Mouse (Mus musculus) liver, postnatal 0 days (tissue): ENCODE data around the gene Clnk. TPM values are rescaled to one million over a fixed set of nuclear protein-coding genes. Genes with fewer than 3 reads are reported as not detected.

Experiments
- ATAC-seq: fragments of 200-750 bp; cut with Nextera tagmentation; 2 replicates; pipeline ENCODE4 v1.8.0; 2017; ENCODE audit warnings: mild to moderate bottlenecking, moderate library complexity
- DNase-seq: peaks from one replicate; pipeline ENCODE4 v3.0.0-alpha.2; 2016
- H3K27ac ChIP-seq: fragments of 300-500 bp; sonication (generic); 2 replicates; pipeline ENCODE4 v1.5.1; 2014; ENCODE audit warnings: antibody characterized with exemption, moderate library complexity, mild to moderate bottlenecking, low read depth
- H3K27me3 ChIP-seq: fragments of 300-500 bp; sonication (generic); 2 replicates; pipeline ENCODE4 v1.6.1; 2014; ENCODE audit warnings: low read length, control low read depth, mixed read lengths; ENCODE audit not compliant: insufficient read depth
- H3K36me3 ChIP-seq: fragments of 300-500 bp; sonication (generic); replicated peaks from 2 replicates; pipeline ENCODE4 v1.6.1; 2014; ENCODE audit warnings: mild to moderate bottlenecking, control low read depth, low read length, moderate library complexity, mixed read lengths; ENCODE audit not compliant: insufficient read depth
- H3K4me1 ChIP-seq: fragments of 300-500 bp; sonication (generic); 2 replicates; pipeline ENCODE4 v1.6.1; 2014; ENCODE audit warnings: antibody characterized with exemption, mild to moderate bottlenecking, control low read depth; ENCODE audit not compliant: insufficient read depth
- H3K4me2 ChIP-seq: fragments of 300-500 bp; sonication (generic); 2 replicates; pipeline ENCODE4 v1.6.1; 2014; ENCODE audit warnings: low read depth, mild to moderate bottlenecking, low read length, moderate library complexity, mixed read lengths
- H3K4me3 ChIP-seq: fragments of 300-500 bp; sonication (generic); 2 replicates; pipeline ENCODE4 v1.5.1; 2014; ENCODE audit warnings: low read depth, low read length
- H3K9ac ChIP-seq: fragments of 300-500 bp; sonication (generic); replicated peaks from 2 replicates; pipeline ENCODE4 v1.6.1; 2014; ENCODE audit warnings: mild to moderate bottlenecking, moderate library complexity
- H3K9me3 ChIP-seq: fragments of 300-500 bp; sonication (generic); 2 replicates; pipeline ENCODE4 v1.6.1; 2016; ENCODE audit warnings: mild to moderate bottlenecking, control low read depth, low read length, mixed read lengths
- CTCF ChIP-seq: sonication (generic); IDR thresholded peaks from 2 replicates; pipeline ENCODE4 v1.5.1; 2016; ENCODE audit warnings: antibody characterized with exemption, low read depth
- EP300 ChIP-seq: IDR thresholded peaks from 2 replicates; pipeline ENCODE4 v1.6.1; 2016; ENCODE audit warnings: antibody characterized with exemption, low read depth, mild to moderate bottlenecking
- WGBS: fragments of 180-500 bp; shearing (Covaris S2); extraction: QIAGEN DNeasy Blood & Tissue Kit; methylation state at CpG from one replicate; pipeline ENCODE4 v1.1.7; 2014; ENCODE audit not compliant: insufficient replicate concordance; 5-methylcytosine and 5-hydroxymethylcytosine counted together
- polyA plus RNA-seq: library from polyadenylated mRNA; unstranded; fragments of >200 nt; fragmentation: Nextera tagmentation; extraction: Ambion mirVana; gene quantifications from 2 replicates; pipeline ENCODE4 v1.2.1, GENCODE M21; 2015

The Clnk gene
- polyA plus RNA-seq, 1 experiment from 2014 or later, result 0.12 TPM

DNA sequence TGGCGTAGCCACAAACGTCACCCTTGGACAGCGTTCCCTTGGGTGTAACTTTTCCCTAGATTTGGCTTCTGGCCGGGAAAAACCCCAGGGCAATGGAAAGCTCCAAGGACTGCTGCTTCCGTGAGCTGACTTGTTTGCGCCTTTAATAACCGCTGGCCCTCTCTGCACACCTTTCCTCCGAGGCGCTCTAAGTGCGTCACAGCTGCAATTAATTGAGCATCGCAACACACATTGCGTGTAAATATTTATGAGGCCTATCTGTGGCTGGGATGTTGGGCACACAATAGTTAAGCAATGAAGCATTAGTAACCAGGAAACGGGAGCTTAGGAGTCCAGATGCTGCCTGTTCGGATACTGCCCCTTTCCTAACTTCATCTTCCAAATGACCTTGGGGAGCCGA, 90.5 kb downstream of the Clnk start:
- Histone ChIP-seq H3K4me3 (no peak overlapping the region), H3K4me2 (no peak overlapping the region), H3K9ac (no peak overlapping the region), H3K27me3 (no peaks in the 10 kb centered on the region), H3K27ac (no peak overlapping the region), H3K4me1 (no peaks in the 10 kb centered on the region), H3K36me3 (no peaks in the 10 kb centered on the region), H3K9me3 (no peaks in the 10 kb centered on the region)
- 85% methylated on average over 15 of the region's 15 CpGs for WGBS
- DNase-seq (no peak), ATAC-seq (no peak)
- no peak for TF ChIP-seq CTCF
- TF ChIP-seq EP300, result no peak

- Histone ChIP-seq H3K9ac (no peak overlapping the region), H3K4me2 (no peak overlapping the region), H3K4me3 (no peak overlapping the region), H3K9me3 (no peaks in the 10 kb centered on the region), H3K27ac (no peak overlapping the region), H3K36me3 (no peaks in the 10 kb centered on the region), H3K4me1 (no peaks in the 10 kb centered on the region), H3K27me3 (no peaks in the 10 kb centered on the region)
- no peak for DNase-seq
- 73% methylated on average over 8 of the region's 8 CpGs for WGBS
- ATAC-seq, result no peak
- no peak for TF ChIP-seq EP300
- TF ChIP-seq CTCF, result no peak
Observed at GRCm38 (mm10) chr5:38785686-38786085, 90.9 kb downstream of the Clnk start.

DNA sequence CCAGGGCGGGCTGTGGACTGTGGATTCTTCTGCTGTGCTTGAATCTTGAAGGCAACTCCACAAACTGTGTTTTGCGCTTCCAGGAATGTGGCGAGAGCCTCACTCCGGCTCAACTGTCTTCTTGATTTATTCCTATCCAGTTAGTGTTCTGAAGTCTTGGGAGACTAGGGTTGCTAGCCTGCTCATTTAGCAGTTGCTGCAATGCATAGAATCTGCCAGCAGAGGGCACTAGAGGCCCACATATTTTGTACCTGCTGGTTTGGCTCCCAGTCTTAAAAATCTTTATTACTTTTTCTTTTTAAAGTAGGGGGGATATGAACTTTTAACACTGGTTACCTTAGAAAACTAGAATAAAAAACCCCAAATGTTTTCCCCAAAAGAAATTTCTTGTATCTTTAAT, 94.8 kb downstream of the Clnk start:
- Histone ChIP-seq H3K4me1 (no peaks in the 10 kb centered on the region), H3K36me3 (no peaks in the 10 kb centered on the region), H3K9me3 (no peaks in the 10 kb centered on the region), H3K4me3 (no peak overlapping the region), H3K27me3 (no peaks in the 10 kb centered on the region), H3K9ac (no peak overlapping the region), H3K4me2 (no peak overlapping the region), H3K27ac (no peak overlapping the region)
- 23% methylated on average over 4 of the region's 4 CpGs for WGBS
- ATAC-seq (no peak), DNase-seq (peak; percentile 68)
- TF ChIP-seq CTCF, result peak; percentile 77
- TF ChIP-seq EP300, result no peak

DNA sequence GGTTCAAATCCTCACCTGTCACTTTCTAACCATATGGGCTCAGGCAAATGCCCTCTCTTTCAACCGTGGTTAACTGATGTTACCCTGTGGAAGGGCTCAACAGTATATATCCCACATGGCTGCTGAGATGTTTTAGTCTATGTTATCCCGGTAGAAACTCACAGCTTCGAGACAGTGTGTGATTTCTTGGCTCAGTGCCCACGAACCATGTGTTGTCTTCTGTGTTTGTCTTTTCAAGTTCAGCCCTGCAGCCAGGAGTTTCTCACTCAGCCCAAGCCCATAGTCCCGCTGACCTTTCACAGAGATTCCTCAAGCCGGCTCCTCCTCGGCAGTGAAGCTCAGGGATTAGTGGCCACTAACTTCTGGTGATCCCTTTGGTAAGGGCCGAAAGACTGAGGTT, 96.0 kb downstream of the Clnk start:
- DNase-seq (no peak), ATAC-seq (no peak)
- Histone ChIP-seq H3K27ac (no peak overlapping the region), H3K27me3 (no peaks in the 10 kb centered on the region), H3K4me1 (no peaks in the 10 kb centered on the region), H3K9ac (no peak overlapping the region), H3K9me3 (no peaks in the 10 kb centered on the region), H3K36me3 (no peaks in the 10 kb centered on the region), H3K4me2 (no peak overlapping the region), H3K4me3 (no peak overlapping the region)
- TF ChIP-seq CTCF, result no peak
- TF ChIP-seq EP300, result no peak
- 59% methylated on average over 8 of the region's 8 CpGs for WGBS

GRCm38 (mm10) chr5:38780045-38780444, 96.6 kb downstream of the Clnk start:
- no peaks in the 10 kb centered on the region for H3K4me1 ChIP-seq
- ATAC-seq, result no peak

GRCm38 (mm10) chr5:38775500-38775899, 101.1 kb downstream of the Clnk start:
- no peak overlapping the region for H3K4me2 ChIP-seq
- no peak overlapping the region for H3K4me3 ChIP-seq
- no peaks in the 10 kb centered on the region for H3K4me1 ChIP-seq
- H3K36me3 ChIP-seq, result no peaks in the 10 kb centered on the region
- WGBS, result 67% methylated on average over 10 of the region's 10 CpGs
- no peak overlapping the region for H3K27ac ChIP-seq
- no peak for DNase-seq
- no peak for TF ChIP-seq CTCF
- no peak for TF ChIP-seq EP300
- ATAC-seq, result no peak
- no peak overlapping the region for H3K9ac ChIP-seq
- no peaks in the 10 kb centered on the region for H3K9me3 ChIP-seq
- no peaks in the 10 kb centered on the region for H3K27me3 ChIP-seq

More at GRCm38 (mm10) chr5:38780045-38780444, 96.6 kb downstream of the Clnk start:
- no peak overlapping the region for H3K4me2 ChIP-seq
- WGBS, result 68% methylated on average over 3 of the region's 3 CpGs
- no peak for TF ChIP-seq CTCF
- no peak for TF ChIP-seq EP300
- H3K36me3 ChIP-seq, result no peaks in the 10 kb centered on the region
- H3K9me3 ChIP-seq, result no peaks in the 10 kb centered on the region
- no peak overlapping the region for H3K9ac ChIP-seq
- H3K4me3 ChIP-seq, result no peak overlapping the region
- DNase-seq, result no peak
- H3K27me3 ChIP-seq, result no peaks in the 10 kb centered on the region
- no peak overlapping the region for H3K27ac ChIP-seq

GRCm38 (mm10) chr5:38754950-38755349, 121.7 kb downstream of the Clnk start:
- no peak overlapping the region for H3K4me3 ChIP-seq
- peak; percentile 32 for DNase-seq
- WGBS, result 13% methylated on average over 3 of the region's 3 CpGs
- H3K9me3 ChIP-seq, result no peaks in the 10 kb centered on the region
- H3K36me3 ChIP-seq, result no peaks in the 10 kb centered on the region
- no peak overlapping the region for H3K27ac ChIP-seq
- no peak for ATAC-seq
- H3K4me2 ChIP-seq, result no peak overlapping the region
- no peak overlapping the region for H3K9ac ChIP-seq
- no peaks in the 10 kb centered on the region for H3K4me1 ChIP-seq
- no peaks in the 10 kb centered on the region for H3K27me3 ChIP-seq
- no peak for TF ChIP-seq EP300
- TF ChIP-seq CTCF, result peak; percentile 77
